Mouse (Mus musculus): ENCODE data around the gene Pip4k2b. TPM values are rescaled to one million over a fixed set of nuclear protein-coding genes. Genes with fewer than 3 reads are reported as not detected.

Gene Pip4k2b
- total and polyA plus RNA-seq, 3 experiments: 23.3 to 44.0 (median 30.8) TPM

GRCm38 (mm10) chr11:97728311-97728710 is 16.2 kb downstream of the Pip4k2b start:
- H3K4me3 ChIP-seq (replicated peaks in 1 of 3; ENCODE audit: low read depth in 2 of 3, low read length in 2 of 3, poor library complexity in 1 of 3): no peak overlapping the region
- no peak overlapping the region for H3K27ac ChIP-seq (ENCODE audit: insufficient read depth, low read depth)
- no peak for TF ChIP-seq JUN (IDR thresholded peaks at IDR 0.05; ENCODE audit: insufficient read depth, low read depth, low read length)
- TF ChIP-seq MXI1 (IDR thresholded peaks at IDR 0.05; ENCODE audit: low read depth, low read length): no peak
- no peak for TF ChIP-seq ZNF384 (IDR thresholded peaks at IDR 0.05; ENCODE audit: low read depth, low read length)
- TF ChIP-seq ZKSCAN1 (IDR thresholded peaks at IDR 0.05; ENCODE audit: borderline replicate concordance, low read depth, low read length): no peak
- TF ChIP-seq CTCF (conservative IDR thresholded peaks at IDR 0.05 in 1 of 2, IDR thresholded peaks at IDR 0.05 in 1 of 2; ENCODE audit: low read depth in 2 of 2, low read length in 2 of 2): no peak
- H3K4me2 ChIP-seq (ENCODE audit: insufficient read depth, low read depth, poor library complexity, severe bottlenecking): no peak overlapping the region
- H3K79me2 ChIP-seq (replicated peaks; ENCODE audit: control insufficient read depth, extremely low read depth, insufficient read depth, poor library complexity, severe bottlenecking): no peaks in the 10 kb centered on the region
- no peak for DNase-seq (ENCODE audit: extremely low read depth)
- in situ Hi-C loops (cut with MboI; ENCODE audit: low pct_ligation_motif_present, low pct_unique_long_range_greater_than_20kb, low sequenced_read_pairs) (no loop called here), dilution Hi-C loops (cut with MboI; ENCODE audit: extremely low pct_ligation_motif_present, extremely low pct_unique_long_range_greater_than_20kb, low sequenced_read_pairs) (no loop called here)
- no peaks in the 10 kb centered on the region for H3K9me3 ChIP-seq (replicated peaks; ENCODE audit: low read length)
- peaks cover 0 to 9% of the 10 kb centered on the region in 2 experiments; a peak in 1 of 4 replicates for H3K4me1 ChIP-seq (ENCODE audit: control insufficient read depth in 1 of 2, insufficient read depth in 2 of 2)
- H3K9ac ChIP-seq (ENCODE audit: insufficient read depth, low read depth): no peak overlapping the region
- H3K36me3 ChIP-seq (replicated peaks in 1 of 2; ENCODE audit: control insufficient read depth in 1 of 2, insufficient read depth in 1 of 2, low read length in 1 of 2): peaks cover 71 to 94% of the 10 kb centered on the region in 2 experiments
- no peaks in the 10 kb centered on the region for H3K27me3 ChIP-seq (replicated peaks)

GRCm38 (mm10) chr11:97723709-97724108 is 20.8 kb downstream of the Pip4k2b start:
- Histone ChIP-seq H3K4me1 (ENCODE audit: control insufficient read depth in 1 of 2, insufficient read depth in 2 of 2) (peaks cover 5 to 25% of the 10 kb centered on the region in 2 experiments), H3K27me3 (replicated peaks) (no peaks in the 10 kb centered on the region), H3K9ac (ENCODE audit: insufficient read depth, low read depth) (no peak overlapping the region), H3K9me3 (replicated peaks; ENCODE audit: low read length) (peaks cover 16% of the 10 kb centered on the region), H3K4me2 (ENCODE audit: insufficient read depth, low read depth, poor library complexity, severe bottlenecking) (no peak overlapping the region), H3K27ac (ENCODE audit: insufficient read depth, low read depth) (no peak overlapping the region), H3K36me3 (replicated peaks in 1 of 2; ENCODE audit: control insufficient read depth in 1 of 2, insufficient read depth in 1 of 2, low read length in 1 of 2) (peaks cover 84 to 93% of the 10 kb centered on the region in 2 experiments), H3K4me3 (replicated peaks in 1 of 3; ENCODE audit: low read depth in 2 of 3, low read length in 2 of 3, poor library complexity in 1 of 3) (no peak overlapping the region), H3K79me2 (replicated peaks; ENCODE audit: control insufficient read depth, extremely low read depth, insufficient read depth, poor library complexity, severe bottlenecking) (no peaks in the 10 kb centered on the region)
- in situ Hi-C loops (cut with MboI; ENCODE audit: low pct_ligation_motif_present, low pct_unique_long_range_greater_than_20kb, low sequenced_read_pairs): no loop called here
- no peak for DNase-seq (ENCODE audit: extremely low read depth)
- dilution Hi-C loops (cut with MboI; ENCODE audit: extremely low pct_ligation_motif_present, extremely low pct_unique_long_range_greater_than_20kb, low sequenced_read_pairs): no loop called here
- TF ChIP-seq KAT2A (IDR thresholded peaks at IDR 0.05; ENCODE audit: insufficient replicate concordance, low read length): no peak
- no peak for TF ChIP-seq MAFK (IDR thresholded peaks at IDR 0.05; ENCODE audit: insufficient replicate concordance, low read length)
- TF ChIP-seq MXI1 (IDR thresholded peaks at IDR 0.05; ENCODE audit: low read depth, low read length): no peak
- TF ChIP-seq PAX5 (IDR thresholded peaks at IDR 0.05; ENCODE audit: low read length): no peak
- no peak for TF ChIP-seq UBTF (IDR thresholded peaks at IDR 0.05; ENCODE audit: low read depth, low read length)
- TF ChIP-seq MYC (IDR thresholded peaks at IDR 0.05; ENCODE audit: low read depth, low read length): no peak
- no peak for TF ChIP-seq JUN (IDR thresholded peaks at IDR 0.05; ENCODE audit: insufficient read depth, low read depth, low read length)
- TF ChIP-seq JUND (conservative IDR thresholded peaks at IDR 0.05; ENCODE audit: low read depth, low read length): no peak

GRCm38 (mm10) chr11:97721338-97721737 is 23.2 kb downstream of the Pip4k2b start:
- TF ChIP-seq TBP (conservative IDR thresholded peaks at IDR 0.05; ENCODE audit: low read depth, low read length): no peak
- no peak for TF ChIP-seq JUND (conservative IDR thresholded peaks at IDR 0.05; ENCODE audit: low read depth, low read length)
- TF ChIP-seq JUN (IDR thresholded peaks at IDR 0.05; ENCODE audit: insufficient read depth, low read depth, low read length): no peak
- TF ChIP-seq BHLHE40 (IDR thresholded peaks at IDR 0.05; ENCODE audit: low read depth, low read length): no peak
- TF ChIP-seq MAFK (IDR thresholded peaks at IDR 0.05; ENCODE audit: insufficient replicate concordance, low read length): no peak
- peaks cover 13 to 40% of the 10 kb centered on the region in 2 experiments for H3K4me1 ChIP-seq (ENCODE audit: control insufficient read depth in 1 of 2, insufficient read depth in 2 of 2)
- no peak for DNase-seq (ENCODE audit: extremely low read depth)
- H3K9me3 ChIP-seq (replicated peaks; ENCODE audit: low read length): peaks cover 16% of the 10 kb centered on the region
- dilution Hi-C loops (cut with MboI; ENCODE audit: extremely low pct_ligation_motif_present, extremely low pct_unique_long_range_greater_than_20kb, low sequenced_read_pairs): no loop called here
- H3K79me2 ChIP-seq (replicated peaks; ENCODE audit: control insufficient read depth, extremely low read depth, insufficient read depth, poor library complexity, severe bottlenecking): no peaks in the 10 kb centered on the region
- in situ Hi-C loops (cut with MboI; ENCODE audit: low pct_ligation_motif_present, low pct_unique_long_range_greater_than_20kb, low sequenced_read_pairs): no loop called here
- no peak overlapping the region for H3K27ac ChIP-seq (ENCODE audit: insufficient read depth, low read depth)
- peaks cover 63 to 88% of the 10 kb centered on the region in 2 experiments for H3K36me3 ChIP-seq (replicated peaks in 1 of 2; ENCODE audit: control insufficient read depth in 1 of 2, insufficient read depth in 1 of 2, low read length in 1 of 2)
- no peaks in the 10 kb centered on the region for H3K27me3 ChIP-seq (replicated peaks)
- no peak overlapping the region for H3K4me2 ChIP-seq (ENCODE audit: insufficient read depth, low read depth, poor library complexity, severe bottlenecking)
- no peak overlapping the region for H3K9ac ChIP-seq (ENCODE audit: insufficient read depth, low read depth)
- H3K4me3 ChIP-seq (replicated peaks in 1 of 3; ENCODE audit: low read depth in 2 of 3, low read length in 2 of 3, poor library complexity in 1 of 3): no peak overlapping the region
